Mouse (Mus musculus): ENCODE data around the gene Phc3. TPM values are rescaled to one million over a fixed set of nuclear protein-coding genes. Genes with fewer than 3 reads are reported as not detected.

The Phc3 gene
- total and polyA plus RNA-seq, 3 experiments: 3.2 to 11.4 TPM; not detected in 1

- Histone ChIP-seq H3K36me3 (ENCODE audit: control insufficient read depth in 1 of 2, insufficient read depth in 2 of 2, low read length in 2 of 2) (no peaks in the 10 kb centered on the region), H3K27ac (ENCODE audit: control insufficient read depth, low read depth, low read length) (no peak overlapping the region), H3K9me3 (replicated peaks; ENCODE audit: insufficient read depth, low read length) (no peaks in the 10 kb centered on the region), H3K9ac (ENCODE audit: control insufficient read depth, low read depth, low read length, poor library complexity, severe bottlenecking) (no peak overlapping the region), H3K27me3 (ENCODE audit: control insufficient read depth in 1 of 2, insufficient read depth in 2 of 2, low read length in 2 of 2) (peaks cover 0 to 2% of the 10 kb centered on the region in 2 experiments; a peak in 1 of 4 replicates), H3K4me1 (ENCODE audit: control insufficient read depth in 1 of 2, insufficient read depth in 2 of 2, low read length in 2 of 2) (0 out of 4 replicates have a peak, but pooled peaks cover 0 to under 1% of the 10 kb centered on the region in 2 experiments), H3K79me2 (ENCODE audit: control insufficient read depth, insufficient read depth, low read length, poor library complexity) (no peaks in the 10 kb centered on the region), H3K4me3 (ENCODE audit: control insufficient read depth in 1 of 2, insufficient read depth in 1 of 2, low read depth in 2 of 2, low read length in 2 of 2) (no peak overlapping the region)
- no peak for DNase-seq (ENCODE audit: low read depth, low spot score)
- TF ChIP-seq ZMIZ1 (IDR thresholded peaks at IDR 0.05; ENCODE audit: low read depth, low read length) (no peak), MXI1 (IDR thresholded peaks at IDR 0.05; ENCODE audit: low read depth, low read length) (no peak), NRF1 (IDR thresholded peaks at IDR 0.05; ENCODE audit: insufficient read depth, low read depth, low read length, poor library complexity, severe bottlenecking) (no peak), SMC3 (IDR thresholded peaks at IDR 0.05; ENCODE audit: low read depth, low read length) (no peak), EP300 (IDR thresholded peaks at IDR 0.05; ENCODE audit: low read depth in 1 of 2, low read length in 2 of 2) (no peak), POLR2AphosphoS5 (IDR thresholded peaks at IDR 0.05; ENCODE audit: borderline replicate concordance, low read depth, low read length) (no peak), UBTF (IDR thresholded peaks at IDR 0.05; ENCODE audit: borderline replicate concordance, insufficient read depth, low read depth, low read length) (no peak), BHLHE40 (IDR thresholded peaks at IDR 0.05; ENCODE audit: borderline replicate concordance, low read depth, low read length) (no peak), MEF2A (IDR thresholded peaks at IDR 0.05; ENCODE audit: extremely low read depth, insufficient replicate concordance, low read depth, low read length, poor library complexity, severe bottlenecking) (no peak), ZC3H11A (IDR thresholded peaks at IDR 0.05; ENCODE audit: low read depth, low read length) (no peak), SIN3A (IDR thresholded peaks at IDR 0.05; ENCODE audit: low read length) (no peak), HCFC1 (IDR thresholded peaks at IDR 0.05; ENCODE audit: low read depth, low read length) (no peak), MAZ (IDR thresholded peaks at IDR 0.05; ENCODE audit: low read depth, low read length) (no peak), MAX (IDR thresholded peaks at IDR 0.05; ENCODE audit: low read length) (no peak), RAD21 (IDR thresholded peaks at IDR 0.05; ENCODE audit: low read depth, low read length) (no peak), MAFK (IDR thresholded peaks at IDR 0.05; ENCODE audit: borderline replicate concordance, low read depth, low read length) (no peak)
Measured at GRCm38 (mm10) chr3:30853596-30853995, 115.6 kb downstream of the Phc3 start.

- peak overlapping the region; percentile 20 to 23; a peak in 2 of 4 replicates for H3K4me3 ChIP-seq (ENCODE audit: control insufficient read depth in 1 of 2, insufficient read depth in 1 of 2, low read depth in 2 of 2, low read length in 2 of 2)
Measured at GRCm38 (mm10) chr3:30851422-30851821, 117.8 kb downstream of the Phc3 start.

More at GRCm38 (mm10) chr3:30851422-30851821, 117.8 kb downstream of the Phc3 start:
- peaks cover 0 to 3% of the 10 kb centered on the region in 2 experiments; a peak in 1 of 4 replicates for H3K4me1 ChIP-seq (ENCODE audit: control insufficient read depth in 1 of 2, insufficient read depth in 2 of 2, low read length in 2 of 2)
- peaks cover 2% of the 10 kb centered on the region in 2 experiments; a peak in 1 of 4 replicates for H3K27me3 ChIP-seq (ENCODE audit: control insufficient read depth in 1 of 2, insufficient read depth in 2 of 2, low read length in 2 of 2)
- TF ChIP-seq ZNF384 (IDR thresholded peaks at IDR 0.05; ENCODE audit: low read depth, low read length) (peak; percentile 53; the same call in 1 of the 2 replicates), NRF1 (IDR thresholded peaks at IDR 0.05; ENCODE audit: insufficient read depth, low read depth, low read length, poor library complexity, severe bottlenecking) (no peak)
- no peak overlapping the region for H3K27ac ChIP-seq (ENCODE audit: control insufficient read depth, low read depth, low read length)
- no peaks in the 10 kb centered on the region for H3K79me2 ChIP-seq (ENCODE audit: control insufficient read depth, insufficient read depth, low read length, poor library complexity)
- H3K9ac ChIP-seq (ENCODE audit: control insufficient read depth, low read depth, low read length, poor library complexity, severe bottlenecking): no peak overlapping the region
- H3K36me3 ChIP-seq (ENCODE audit: control insufficient read depth in 1 of 2, insufficient read depth in 2 of 2, low read length in 2 of 2): no peaks in the 10 kb centered on the region
- H3K9me3 ChIP-seq (replicated peaks; ENCODE audit: insufficient read depth, low read length): no peaks in the 10 kb centered on the region
- no peak for DNase-seq (ENCODE audit: low read depth, low spot score)

Other genes starting within 250 kb of the Phc3 start
- gene Samd7, start 223.1 kb downstream of the Phc3 start, total RNA-seq (2012; rRNA removed): not detected in 2 replicates
- gene Samd7, start 223.1 kb downstream of the Phc3 start, polyA plus RNA-seq (2012; ENCODE audit: insufficient read depth in 1 of 2, insufficient read length in 2 of 2, low read depth in 1 of 2, low replicate concordance in 2 of 2, missing spikeins in 1 of 2): not detected
- 32.8 and 35.6 TPM in 2 replicates for gene Sec62, start 176.5 kb downstream of the Phc3 start, total RNA-seq (2012; rRNA removed)
- gene Sec62, start 176.5 kb downstream of the Phc3 start, polyA plus RNA-seq (2012; ENCODE audit: insufficient read depth in 1 of 2, insufficient read length in 2 of 2, low read depth in 1 of 2, low replicate concordance in 2 of 2, missing spikeins in 1 of 2): 100 to 1,000 TPM in 1 of 2 experiments, 10 to 100 TPM in 1; 75.4 to 171 TPM
- gene Gpr160, start 113.5 kb downstream of the Phc3 start, total RNA-seq (2012; rRNA removed): not detected in 2 replicates
- under 1 TPM in 1 of 2 experiments, not detected in 1; 0.17 TPM for gene Gpr160, start 113.5 kb downstream of the Phc3 start, polyA plus RNA-seq (2012; ENCODE audit: insufficient read depth in 1 of 2, insufficient read length in 2 of 2, low read depth in 1 of 2, low replicate concordance in 2 of 2, missing spikeins in 1 of 2)
- 9.0 and 9.5 TPM in 2 replicates for gene Prkci, start 26.3 kb upstream of the Phc3 start, total RNA-seq (2012; rRNA removed)
- gene Prkci, start 26.3 kb upstream of the Phc3 start, polyA plus RNA-seq (2012; ENCODE audit: insufficient read depth in 1 of 2, insufficient read length in 2 of 2, low read depth in 1 of 2, low replicate concordance in 2 of 2, missing spikeins in 1 of 2): 10 to 100 TPM in 1 of 2 experiments, not detected in 1; 18.3 TPM
- gene Skil, start 125.6 kb upstream of the Phc3 start, total RNA-seq (2012; rRNA removed): 7.4 and 7.5 TPM in 2 replicates
- gene Skil, start 125.6 kb upstream of the Phc3 start, polyA plus RNA-seq (2012; ENCODE audit: insufficient read depth in 1 of 2, insufficient read length in 2 of 2, low read depth in 1 of 2, low replicate concordance in 2 of 2, missing spikeins in 1 of 2): 1 to 10 TPM in 1 of 2 experiments, not detected in 1; 8.6 TPM
- not detected in 2 replicates for gene Cldn11, start 180.5 kb upstream of the Phc3 start, total RNA-seq (2012; rRNA removed)
- not detected for gene Cldn11, start 180.5 kb upstream of the Phc3 start, polyA plus RNA-seq (2012; ENCODE audit: insufficient read depth in 1 of 2, insufficient read length in 2 of 2, low read depth in 1 of 2, low replicate concordance in 2 of 2, missing spikeins in 1 of 2)